Mouse (Mus musculus) embryonic fibroblast, embryonic 13.5 days (primary cell): ENCODE measurements around the gene Smg9. TPM values are rescaled to one million over a fixed set of nuclear protein-coding genes. Genes with fewer than 3 reads are reported as not detected.

Experiments
- H3K27ac ChIP-seq: 2 replicates; pipeline ENCODE4 v1.5.1; 2012; ENCODE audit warnings: low read length, control low read depth, inconsistent platforms; ENCODE audit not compliant: insufficient read depth
- H3K4me1 ChIP-seq: 2 replicates; pipeline ENCODE4 v1.6.1; 2011; ENCODE audit warnings: low read length; ENCODE audit not compliant: control insufficient read depth, insufficient read depth
- H3K4me3 ChIP-seq: 2 replicates; pipeline ENCODE4 v1.5.1; 2011; ENCODE audit warnings: mild to moderate bottlenecking, control low read depth, low read length; ENCODE audit not compliant: insufficient read depth
- CTCF ChIP-seq: IDR thresholded peaks from 2 replicates; pipeline ENCODE4 v1.5.1; 2011; ENCODE audit warnings: mild to moderate bottlenecking, control low read depth, low read length, moderate library complexity, borderline replicate concordance; ENCODE audit not compliant: insufficient read depth
- POLR2A ChIP-seq: IDR thresholded peaks from 2 replicates; pipeline ENCODE4 v1.6.1; 2011; ENCODE audit warnings: low read depth, mild to moderate bottlenecking, control low read depth, low read length, moderate library complexity
- polyA plus RNA-seq: library from polyadenylated mRNA; stranded (reverse); fragments of >200 nt; gene quantifications from 2 replicates; pipeline ENCODE4 v1.2.4, GENCODE M21; 2011; ENCODE audit warnings: low read depth; ENCODE audit not compliant: missing spikeins, insufficient read length

Gene Smg9
- polyA plus RNA-seq, 1 experiment, result 18.1 TPM

- Histone ChIP-seq H3K4me1 (no peaks in the 10 kb centered on the region), H3K27ac (no peak overlapping the region), H3K4me3 (no peak overlapping the region)
- TF ChIP-seq POLR2A (no peak), CTCF (no peak)
These were observed 23.8 kb downstream of the Smg9 start for GRCm38 (mm10) chr7:24423107-24423763.

GRCm38 (mm10) chr7:24423956-24424732 lies 24.7 kb downstream of the Smg9 start:
- no peak overlapping the region for H3K4me3 ChIP-seq
- TF ChIP-seq CTCF, result no peak
- no peak for TF ChIP-seq POLR2A
- no peaks in the 10 kb centered on the region for H3K4me1 ChIP-seq
- no peak overlapping the region for H3K27ac ChIP-seq

GRCm38 (mm10) chr7:24425919-24426318 lies 26.5 kb downstream of the Smg9 start:
- H3K4me1 ChIP-seq, result no peaks in the 10 kb centered on the region
- H3K4me3 ChIP-seq, result no peak overlapping the region
- TF ChIP-seq POLR2A (no peak), CTCF (no peak)
- no peak overlapping the region for H3K27ac ChIP-seq

GRCm38 (mm10) chr7:24427168-24427567 lies 27.7 kb downstream of the Smg9 start:
- TF ChIP-seq CTCF (no peak), POLR2A (no peak)
- Histone ChIP-seq H3K4me3 (no peak overlapping the region), H3K27ac (no peak overlapping the region), H3K4me1 (no peaks in the 10 kb centered on the region)

GRCm38 (mm10) chr7:24428725-24429124 lies 29.3 kb downstream of the Smg9 start:
- Histone ChIP-seq H3K4me3 (no peak overlapping the region), H3K27ac (no peak overlapping the region), H3K4me1 (no peaks in the 10 kb centered on the region)
- TF ChIP-seq CTCF, result no peak
- no peak for TF ChIP-seq POLR2A

- H3K4me1 ChIP-seq, result no peaks in the 10 kb centered on the region
- H3K4me3 ChIP-seq, result no peak overlapping the region
- no peak overlapping the region for H3K27ac ChIP-seq
- TF ChIP-seq POLR2A (no peak), CTCF (no peak)
These were observed 30.1 kb downstream of the Smg9 start for GRCm38 (mm10) chr7:24429413-24430112.

- Histone ChIP-seq H3K4me3 (no peak overlapping the region), H3K27ac (no peak overlapping the region), H3K4me1 (no peaks in the 10 kb centered on the region)
- no peak for TF ChIP-seq CTCF
- no peak for TF ChIP-seq POLR2A
These were observed 31.3 kb downstream of the Smg9 start for GRCm38 (mm10) chr7:24430551-24431345.

GRCm38 (mm10) chr7:24431713-24432112 lies 32.3 kb downstream of the Smg9 start:
- Histone ChIP-seq H3K4me3 (no peak overlapping the region), H3K4me1 (no peaks in the 10 kb centered on the region), H3K27ac (no peak overlapping the region)
- TF ChIP-seq CTCF (no peak), POLR2A (no peak)

- TF ChIP-seq POLR2A (no peak), CTCF (no peak)
- Histone ChIP-seq H3K27ac (no peak overlapping the region), H3K4me3 (no peak overlapping the region), H3K4me1 (0 out of 2 replicates have a peak, but pooled peaks cover 3% of the 10 kb centered on the region)
These were observed 35.9 kb downstream of the Smg9 start for GRCm38 (mm10) chr7:24435305-24435704.

GRCm38 (mm10) chr7:24437981-24438380 lies 38.6 kb downstream of the Smg9 start:
- peak overlapping the region; percentile 51 for H3K27ac ChIP-seq
- no peak overlapping the region for H3K4me3 ChIP-seq
- TF ChIP-seq POLR2A, result no peak
- no peak for TF ChIP-seq CTCF
- 0 out of 2 replicates have a peak, but pooled peaks cover 3% of the 10 kb centered on the region for H3K4me1 ChIP-seq
